Mouse (Mus musculus) lung, postnatal 0 days (tissue): ENCODE results near the gene Dgkd. TPM values are rescaled to one million over a fixed set of nuclear protein-coding genes. Genes with fewer than 3 reads are reported as not detected.

Experiments used
- ATAC-seq: fragments of 200-750 bp; cut with Nextera tagmentation; 2 replicates; pipeline ENCODE4 v1.8.0; 2017; ENCODE audit warnings: moderate library complexity
- DNase-seq: peaks from one replicate; pipeline ENCODE4 v3.0.0-alpha.2; 2016; ENCODE audit warnings: low spot score
- H3K27ac ChIP-seq: fragments of 300-500 bp; sonication (generic); 2 replicates; pipeline ENCODE4 v1.5.1; 2014; ENCODE audit warnings: antibody characterized with exemption, mild to moderate bottlenecking, low read length, mixed read lengths
- H3K27me3 ChIP-seq: fragments of 300-500 bp; sonication (generic); replicated peaks from 2 replicates; pipeline ENCODE4 v1.6.1; 2014; ENCODE audit warnings: low read length, mixed read lengths; ENCODE audit not compliant: insufficient read depth
- H3K36me3 ChIP-seq: fragments of 300-500 bp; sonication (generic); 2 replicates; pipeline ENCODE4 v1.6.1; 2014; ENCODE audit warnings: low read length, mixed read lengths; ENCODE audit not compliant: insufficient read depth
- H3K4me1 ChIP-seq: fragments of 300-500 bp; sonication (generic); 2 replicates; pipeline ENCODE4 v1.6.1; 2014; ENCODE audit warnings: antibody characterized with exemption, low read depth, low read length, mixed read lengths; ENCODE audit not compliant: insufficient read depth
- H3K4me2 ChIP-seq: fragments of 300-500 bp; sonication (generic); replicated peaks from 2 replicates; pipeline ENCODE4 v1.6.1; 2014; ENCODE audit warnings: low read depth, mild to moderate bottlenecking, low read length, moderate library complexity, mixed read lengths
- H3K4me3 ChIP-seq: fragments of 300-500 bp; sonication (generic); 2 replicates; pipeline ENCODE4 v1.5.1; 2014; ENCODE audit warnings: low read depth, low read length
- H3K9ac ChIP-seq: fragments of 300-500 bp; sonication (generic); replicated peaks from 2 replicates; pipeline ENCODE4 v1.6.1; 2014; ENCODE audit warnings: low read depth, mild to moderate bottlenecking
- H3K9me3 ChIP-seq: fragments of 300-500 bp; sonication (generic); 2 replicates; pipeline ENCODE4 v1.6.1; 2016; ENCODE audit warnings: low read length, mixed read lengths
- CTCF ChIP-seq: IDR thresholded peaks from 2 replicates; pipeline ENCODE4 v1.5.1; 2016; ENCODE audit warnings: antibody characterized with exemption, mild to moderate bottlenecking
- EP300 ChIP-seq: IDR thresholded peaks from 2 replicates; pipeline ENCODE4 v1.6.1; 2016; ENCODE audit warnings: antibody characterized with exemption, mild to moderate bottlenecking, control low read depth
- WGBS: fragments of 180-500 bp; shearing (Covaris S2); extraction: QIAGEN DNeasy Blood & Tissue Kit; methylation state at CpG from one replicate; pipeline ENCODE4 v1.1.7; 2014; 5-methylcytosine and 5-hydroxymethylcytosine counted together
- polyA plus RNA-seq: library from polyadenylated mRNA; unstranded; fragments of >200 nt; fragmentation: Nextera tagmentation; extraction: Ambion mirVana; gene quantifications from 2 replicates; pipeline ENCODE4 v1.2.1, GENCODE M21; 2015

Dgkd gene
- polyA plus RNA-seq, 1 experiment from 2014 or later = 24.3 TPM

DNA sequence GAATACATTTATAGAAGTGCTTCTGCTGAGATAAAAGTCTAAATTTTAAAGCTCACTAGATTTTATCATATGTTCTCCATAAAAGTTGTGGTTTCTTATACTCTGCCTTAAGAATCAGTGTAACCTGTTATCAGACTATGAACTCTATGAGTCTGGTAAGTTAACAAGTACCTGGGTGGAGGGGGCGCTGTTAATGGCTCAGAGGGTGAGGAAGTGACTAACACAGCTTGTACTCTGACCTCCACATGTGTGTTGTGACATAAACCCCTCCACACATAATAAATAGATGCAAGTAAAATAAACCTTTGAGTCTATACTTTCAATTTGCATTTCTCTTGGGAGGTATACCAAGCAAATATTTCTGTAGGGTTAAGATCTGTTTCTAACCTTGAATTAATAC lies 57.3 kb downstream of the Dgkd start:
- Histone ChIP-seq H3K27me3 (no peaks in the 10 kb centered on the region), H3K9me3 (no peaks in the 10 kb centered on the region), H3K4me2 (no peak overlapping the region), H3K36me3 (no peaks in the 10 kb centered on the region), H3K27ac (no peak overlapping the region), H3K4me3 (no peak overlapping the region), H3K4me1 (peaks cover 7% of the 10 kb centered on the region; the same call in 1 of the 2 replicates), H3K9ac (no peak overlapping the region)
- DNase-seq (no peak), ATAC-seq (no peak)
- no peak for TF ChIP-seq EP300
- no peak for TF ChIP-seq CTCF
- WGBS = 63% methylated on average over 1 of the region's 1 CpGs

DNA sequence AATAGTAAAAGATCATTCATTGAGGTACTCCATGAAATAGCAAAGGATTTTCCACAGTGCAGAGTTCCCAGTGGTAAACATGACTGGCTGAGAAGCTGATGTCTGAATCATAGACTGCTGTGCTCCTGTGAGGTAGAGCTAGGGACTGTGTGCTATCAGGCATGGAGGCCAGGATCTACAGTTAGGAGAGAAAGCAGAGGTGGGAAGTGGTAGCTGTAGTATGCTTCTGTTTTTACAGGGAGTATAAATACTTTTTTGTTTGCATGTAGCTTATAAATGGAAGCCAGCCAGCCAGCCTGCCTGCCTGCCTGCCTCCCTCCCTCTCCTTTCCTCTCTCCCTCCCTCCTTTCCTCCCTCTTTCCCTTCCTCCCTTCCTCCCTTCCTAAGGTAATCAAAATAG lies 60.3 kb downstream of the Dgkd start:
- H3K4me3 ChIP-seq = no peak overlapping the region
- H3K36me3 ChIP-seq = peaks cover 13% of the 10 kb centered on the region
- ATAC-seq (no peak), DNase-seq (peak; percentile 8)
- H3K4me2 ChIP-seq = no peak overlapping the region
- H3K9me3 ChIP-seq = no peaks in the 10 kb centered on the region
- H3K27me3 ChIP-seq = no peaks in the 10 kb centered on the region
- H3K9ac ChIP-seq = no peak overlapping the region
- no peak overlapping the region for H3K27ac ChIP-seq
- peaks cover 7% of the 10 kb centered on the region; the same call in 1 of the 2 replicates for H3K4me1 ChIP-seq
- TF ChIP-seq CTCF = no peak
- no peak for TF ChIP-seq EP300

DNA sequence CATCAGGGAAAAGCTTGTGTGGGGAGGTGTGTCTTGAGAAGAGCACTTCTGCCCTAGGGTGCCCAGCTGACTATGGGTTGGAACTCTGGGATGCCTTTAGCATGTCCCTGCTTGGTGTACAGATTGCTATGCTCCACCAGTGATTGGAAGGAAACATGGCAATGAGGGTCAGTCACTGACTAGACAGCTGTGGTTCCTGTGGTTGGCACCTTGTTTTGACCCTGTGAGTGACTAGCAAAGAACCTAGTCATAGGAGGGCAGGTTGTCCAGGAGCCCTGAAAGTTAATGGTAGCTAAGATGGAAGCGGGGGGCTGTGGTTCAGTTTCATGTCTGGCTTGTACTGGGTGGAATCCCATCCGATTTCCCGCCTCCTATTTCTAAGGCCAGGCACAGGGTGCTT lies 64.3 kb downstream of the Dgkd start:
- no peak for DNase-seq
- no peak for ATAC-seq
- H3K27ac ChIP-seq = no peak overlapping the region
- WGBS = 93% methylated on average over 3 of the region's 3 CpGs
- H3K9me3 ChIP-seq = no peaks in the 10 kb centered on the region
- H3K9ac ChIP-seq = no peak overlapping the region
- H3K4me1 ChIP-seq = 0 out of 2 replicates have a peak, but pooled peaks cover 3% of the 10 kb centered on the region
- H3K4me2 ChIP-seq = no peak overlapping the region
- H3K4me3 ChIP-seq = no peak overlapping the region
- TF ChIP-seq CTCF (no peak), EP300 (no peak)
- no peaks in the 10 kb centered on the region for H3K27me3 ChIP-seq
- peaks cover 18% of the 10 kb centered on the region for H3K36me3 ChIP-seq

DNA sequence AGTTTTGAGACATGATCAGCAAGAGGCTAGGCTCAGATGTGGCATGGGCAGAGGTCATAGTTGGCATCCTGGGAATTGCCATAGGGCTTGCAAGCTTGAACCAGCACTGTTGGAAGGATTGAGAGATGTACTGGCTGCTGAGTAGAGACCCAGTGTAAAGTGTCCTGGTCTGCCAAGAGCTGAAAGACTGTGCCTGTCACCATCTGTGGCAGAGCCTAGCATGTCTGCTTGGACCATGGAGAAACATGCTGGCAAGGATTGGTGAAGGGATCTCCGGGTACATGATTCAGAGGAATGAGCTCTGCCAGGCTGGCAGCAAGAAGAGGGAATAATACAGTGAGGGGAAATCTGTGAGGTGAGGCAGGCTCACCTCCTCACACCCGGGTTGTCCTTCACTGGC lies 65.0 kb downstream of the Dgkd start:
- ATAC-seq = no peak
- Histone ChIP-seq H3K27me3 (no peaks in the 10 kb centered on the region), H3K27ac (no peak overlapping the region), H3K9ac (no peak overlapping the region), H3K4me1 (0 out of 2 replicates have a peak, but pooled peaks cover 1% of the 10 kb centered on the region), H3K4me2 (no peak overlapping the region), H3K9me3 (no peaks in the 10 kb centered on the region), H3K4me3 (no peak overlapping the region), H3K36me3 (peaks cover 18% of the 10 kb centered on the region)
- no peak for DNase-seq
- TF ChIP-seq CTCF = no peak
- no peak for TF ChIP-seq EP300
- 94% methylated on average over 2 of the region's 2 CpGs for WGBS

DNA sequence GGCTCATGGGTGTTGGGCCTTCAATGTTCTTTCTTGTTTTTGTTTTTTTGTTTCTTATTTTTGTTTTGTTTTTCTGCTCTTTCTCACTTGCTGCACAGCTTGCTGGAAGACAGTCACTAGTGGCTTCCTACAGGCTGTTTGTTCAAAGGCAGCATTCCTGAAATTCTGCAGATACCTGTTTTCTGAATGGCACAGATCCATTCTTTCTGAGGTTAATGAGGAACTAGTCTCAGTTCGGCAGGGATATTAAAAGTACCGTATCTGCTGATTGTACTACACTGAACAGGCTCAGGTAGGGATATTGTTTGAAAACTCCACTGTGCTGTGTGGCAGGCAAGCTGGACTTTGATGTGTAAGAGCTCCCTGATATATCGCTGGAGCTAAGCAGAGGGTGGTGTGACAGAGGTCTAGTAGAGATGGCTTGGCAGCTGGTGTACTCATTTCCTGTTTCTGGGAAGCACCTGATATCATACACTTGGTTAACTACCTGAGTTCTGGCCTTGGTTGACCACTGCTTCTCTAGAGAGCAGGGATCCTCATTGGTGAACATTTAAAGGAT lies 67.0 kb downstream of the Dgkd start:
- DNase-seq (no peak), ATAC-seq (no peak)
- no peak for TF ChIP-seq CTCF
- TF ChIP-seq EP300 = no peak
- Histone ChIP-seq H3K4me1 (no peaks in the 10 kb centered on the region), H3K4me2 (no peak overlapping the region), H3K9ac (no peak overlapping the region), H3K36me3 (peaks cover 31% of the 10 kb centered on the region), H3K27ac (no peak overlapping the region), H3K4me3 (no peak overlapping the region), H3K27me3 (no peaks in the 10 kb centered on the region), H3K9me3 (no peaks in the 10 kb centered on the region)
- WGBS = 62% methylated on average over 3 of the region's 3 CpGs

DNA sequence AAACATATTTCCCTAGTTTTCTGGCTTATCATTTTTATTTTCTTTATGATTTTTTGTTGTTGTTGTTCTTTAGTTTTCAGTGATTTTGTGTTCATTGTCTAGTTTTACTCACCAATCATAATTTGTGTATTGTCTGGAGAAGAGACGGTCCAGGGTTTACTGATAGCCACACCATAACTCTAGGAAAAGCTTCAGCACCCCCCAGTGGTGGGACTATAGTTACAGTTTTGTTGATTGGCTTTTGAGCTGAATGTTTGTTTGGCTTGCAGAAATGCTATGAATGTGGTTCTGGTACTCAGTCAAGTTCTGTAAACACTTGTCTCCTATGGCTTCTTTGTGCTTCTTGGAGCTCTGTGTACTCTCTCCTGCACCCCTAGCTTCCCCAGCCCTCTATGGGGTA lies 69.6 kb downstream of the Dgkd start:
- peak; percentile 72 for DNase-seq
- H3K4me3 ChIP-seq = no peak overlapping the region
- H3K9me3 ChIP-seq = no peaks in the 10 kb centered on the region
- ATAC-seq = peak; percentile 62
- no peak overlapping the region for H3K4me2 ChIP-seq
- H3K27ac ChIP-seq = no peak overlapping the region
- 27% methylated on average over 1 of the region's 1 CpGs for WGBS
- H3K27me3 ChIP-seq = no peaks in the 10 kb centered on the region
- TF ChIP-seq EP300 = no peak
- TF ChIP-seq CTCF = peak; percentile 79
- H3K4me1 ChIP-seq = no peaks in the 10 kb centered on the region
- H3K9ac ChIP-seq = no peak overlapping the region
- H3K36me3 ChIP-seq = peaks cover 37% of the 10 kb centered on the region

DNA sequence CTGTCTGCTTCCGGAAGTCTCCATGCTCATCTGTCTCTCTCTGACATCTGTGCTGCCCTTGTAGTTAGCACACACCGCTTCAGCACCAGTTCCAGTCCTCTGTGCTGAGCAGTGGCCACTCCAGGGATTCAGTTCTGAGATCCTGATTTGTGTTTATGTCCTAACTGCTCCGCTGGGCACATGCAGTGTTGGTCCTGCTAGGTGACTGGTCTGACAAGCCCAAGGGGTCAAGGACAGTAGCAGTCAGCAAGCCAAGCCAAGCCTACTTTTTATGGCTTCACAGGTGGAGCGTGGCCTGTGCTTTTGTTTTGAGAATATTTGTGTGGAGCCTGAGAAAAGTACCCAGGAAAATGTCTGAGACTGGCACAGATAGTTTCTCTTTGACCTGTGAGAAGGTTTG lies 71.8 kb downstream of the Dgkd start:
- DNase-seq = no peak
- TF ChIP-seq EP300 = no peak
- no peak for TF ChIP-seq CTCF
- H3K27ac ChIP-seq = no peak overlapping the region
- no peak for ATAC-seq
- no peaks in the 10 kb centered on the region for H3K4me1 ChIP-seq
- no peak overlapping the region for H3K9ac ChIP-seq
- no peaks in the 10 kb centered on the region for H3K27me3 ChIP-seq
- peaks cover 31% of the 10 kb centered on the region; the same call in 1 of the 2 replicates for H3K36me3 ChIP-seq
- WGBS = 84% methylated on average over 4 of the region's 4 CpGs
- no peaks in the 10 kb centered on the region for H3K9me3 ChIP-seq
- H3K4me2 ChIP-seq = no peak overlapping the region
- H3K4me3 ChIP-seq = no peak overlapping the region
